Mouse (Mus musculus): Measurements from ENCODE around the gene Smndc1.

The Smndc1 gene

GRCm38 (mm10) chr19:53345766-53346165 is 44.6 kb downstream of the Smndc1 start:
- no peak for DNase-seq (ENCODE audit: low spot score in 2 of 2)

GRCm38 (mm10) chr19:53344062-53344461 is 46.3 kb downstream of the Smndc1 start:
- DNase-seq (ENCODE audit: low spot score in 2 of 2) = no peak

- no peak for DNase-seq (ENCODE audit: low spot score in 2 of 2)
These were observed 47.0 kb downstream of the Smndc1 start for GRCm38 (mm10) chr19:53343174-53343881.

DNA sequence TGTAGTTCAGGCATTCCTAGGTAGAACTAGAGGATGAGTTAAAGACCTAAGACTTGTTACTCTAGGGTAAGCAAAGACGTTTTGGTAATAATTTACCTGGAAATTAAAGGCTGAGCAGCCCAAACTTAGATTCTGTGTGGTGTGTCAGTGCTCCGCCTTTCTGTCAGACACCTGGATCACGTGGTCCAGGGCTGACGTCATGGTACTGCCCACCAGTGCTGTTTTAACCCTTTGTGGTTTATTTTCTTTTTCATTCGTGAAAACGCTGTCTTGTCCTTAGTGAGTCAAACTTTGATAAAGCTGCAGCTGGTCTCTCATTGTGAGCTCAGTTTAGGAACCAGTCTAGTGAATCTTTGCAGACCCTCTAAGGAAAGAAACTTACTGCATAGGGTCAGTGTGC is 50.0 kb downstream of the Smndc1 start:
- no peak for DNase-seq (ENCODE audit: low spot score in 2 of 2)

DNA sequence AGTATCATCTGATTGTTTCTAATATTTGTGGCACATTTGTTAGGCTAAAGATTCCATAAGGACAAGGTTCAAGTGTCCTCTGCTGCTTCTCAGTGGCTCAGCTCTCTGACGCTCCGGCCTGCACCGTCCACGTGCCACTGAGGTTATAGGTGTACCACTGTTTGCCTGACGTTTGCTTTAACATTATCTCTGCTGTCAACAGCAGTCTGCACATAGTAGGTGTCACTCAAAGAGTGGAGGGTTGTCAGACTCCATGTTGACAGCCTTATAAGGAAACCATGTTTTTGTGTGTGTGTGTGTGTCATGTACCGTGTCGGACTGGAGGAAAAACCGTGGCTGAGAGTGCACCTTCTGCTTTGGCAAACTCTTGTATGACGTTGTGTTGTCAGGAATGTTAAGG is 55.1 kb downstream of the Smndc1 start:
- DNase-seq (ENCODE audit: low spot score in 2 of 2) = no peak

DNA sequence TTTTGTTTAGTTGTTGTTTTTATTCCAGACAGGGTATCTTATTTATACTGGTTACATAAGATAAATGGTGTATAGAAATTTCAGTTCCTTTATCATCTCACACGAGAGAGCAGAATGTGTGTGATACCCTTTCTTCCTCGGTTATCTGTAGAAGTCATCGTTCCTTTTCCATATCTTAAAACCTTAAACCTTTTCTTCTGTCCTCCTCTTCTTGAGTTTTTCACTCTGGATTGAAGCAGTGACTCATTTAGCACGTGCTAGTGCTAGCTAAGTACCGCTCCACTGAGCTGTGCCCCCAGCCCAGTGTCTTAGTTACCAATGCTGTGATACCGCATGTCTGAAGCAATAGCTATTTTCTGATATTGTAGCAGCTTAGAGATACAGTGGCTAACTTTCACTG is 56.6 kb downstream of the Smndc1 start:
- no peak for DNase-seq (ENCODE audit: low spot score in 2 of 2)

DNA sequence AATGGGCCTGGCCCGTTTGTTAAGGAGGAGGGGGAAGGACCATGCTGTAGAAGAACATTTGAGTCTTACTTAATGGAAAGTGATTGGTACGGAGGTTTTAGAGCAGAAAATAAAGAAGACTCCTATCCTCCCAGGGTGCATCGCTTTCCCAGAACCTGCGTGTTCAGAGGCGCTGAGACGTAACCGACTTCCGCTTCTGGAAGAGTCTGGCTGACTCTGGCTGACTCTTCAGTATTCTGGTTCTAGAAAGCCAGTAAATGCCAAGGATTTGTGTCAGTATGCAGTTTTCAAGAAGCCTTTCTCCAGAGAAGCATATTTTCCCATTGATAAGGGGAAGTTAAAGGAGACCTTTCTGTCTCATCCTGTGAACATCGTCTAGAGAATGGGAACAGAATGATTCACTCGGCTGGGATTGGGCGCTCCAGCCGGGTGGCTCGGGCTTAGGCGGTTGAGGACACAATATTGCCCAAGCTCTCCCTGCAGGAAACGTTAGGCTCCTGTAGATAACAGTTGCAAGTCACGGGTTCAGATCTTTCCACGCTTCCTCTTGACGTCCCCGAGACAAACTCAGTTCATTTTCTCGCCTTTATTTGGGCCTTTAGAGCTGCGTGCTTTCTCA is 58.4 kb downstream of the Smndc1 start:
- DNase-seq (ENCODE audit: low spot score in 2 of 2) = no peak

- peak; percentile 86 to 87 for DNase-seq (ENCODE audit: low spot score in 2 of 2)
These were observed 60.4 kb downstream of the Smndc1 start for GRCm38 (mm10) chr19:53329992-53330381.

All from right cerebral cortex, postnatal 10 days (tissue).